In genomic region chr10:42585156-42585555, GRCm38 (mm10) we compare ENCODE assay signal across 32 mouse cellular contexts. TPM values are rescaled to one million over a fixed set of nuclear protein-coding genes. Genes with fewer than 3 reads are reported as not detected.
DNase-seq lines count a peak whose midpoint lies in the region; ATAC-seq and TF ChIP-seq lines count a peak whose summit lies in the region.
"Had no signal": no experiment of that assay in that cellular context is flagged by ENCODE, and none has a peak within 500 bp of the region (broad histone marks: within the 10 kb centered on the region; RNA-seq: fewer than 3 reads in every experiment).

No protein-coding gene starts in this region.

- no peaks in the 10 kb centered on the region for H3K9me3 ChIP-seq in lung, embryonic 14.5 days (ENCODE audit: low read depth, low read length)
- H3K9me3 ChIP-seq in embryonic facial prominence, embryonic 14.5 days (ENCODE audit: control insufficient read depth, low read length), result no peaks in the 10 kb centered on the region
- no peaks in the 10 kb centered on the region for H3K9me3 ChIP-seq in forebrain, embryonic 13.5 days (replicated peaks)
- no peaks in the 10 kb centered on the region for H3K9me3 ChIP-seq in midbrain, embryonic 13.5 days
- no peaks in the 10 kb centered on the region for H3K9me3 ChIP-seq in liver, postnatal 0 days (ENCODE audit: low read length)
- H3K9me3 ChIP-seq: embryonic facial prominence, embryonic 13.5 days; heart, embryonic 10.5 days; kidney, embryonic 15.5 days; neural tube, embryonic 13.5 days; stomach, embryonic 15.5 days had no signal

- no peak for TF ChIP-seq CTCF in lung, embryonic 14.5 days (IDR thresholded peaks at IDR 0.05; ENCODE audit: low read depth)
- no peak for TF ChIP-seq CTCF in liver, postnatal 0 days (IDR thresholded peaks at IDR 0.05; ENCODE audit: low read depth)

- H3K27me3 ChIP-seq in lung, embryonic 14.5 days (ENCODE audit: insufficient read depth, low read length), result peaks cover 98% of the 10 kb centered on the region
- H3K27me3 ChIP-seq in embryonic facial prominence, embryonic 14.5 days (replicated peaks; ENCODE audit: control insufficient read depth, insufficient read depth, low read length), result peaks cover 98% of the 10 kb centered on the region
- H3K27me3 ChIP-seq in forebrain, embryonic 13.5 days, result peaks cover 9% of the 10 kb centered on the region
- H3K27me3 ChIP-seq in midbrain, embryonic 13.5 days, result peaks cover 93% of the 10 kb centered on the region
- peaks cover 99% of the 10 kb centered on the region for H3K27me3 ChIP-seq in liver, postnatal 0 days (ENCODE audit: insufficient read depth, low read length)

- no peak overlapping the region for H3K9ac ChIP-seq in lung, embryonic 14.5 days
- H3K9ac ChIP-seq in embryonic facial prominence, embryonic 14.5 days (ENCODE audit: low read depth, low read length), result no peak overlapping the region
- peak overlapping the region; percentile 98 for H3K9ac ChIP-seq in forebrain, embryonic 13.5 days
- peak overlapping the region; percentile 70; the same call in 1 of the 2 replicates for H3K9ac ChIP-seq in midbrain, embryonic 13.5 days (replicated peaks)
- no peak overlapping the region for H3K9ac ChIP-seq in liver, postnatal 0 days (replicated peaks)
- H3K9ac ChIP-seq: kidney, embryonic 15.5 days; limb, embryonic 12.5 days; neural tube, embryonic 13.5 days; stomach, embryonic 15.5 days had no signal

- intact Hi-C loops in left cerebral cortex, postnatal 25 days (cut with DNase I), result no loop called here

- 3% methylated on average over 8 of the region's 8 CpGs for WGBS in lung, embryonic 14.5 days
- 1% methylated on average over 8 of the region's 8 CpGs for WGBS in embryonic facial prominence, embryonic 14.5 days
- 2% methylated on average over 8 of the region's 8 CpGs for WGBS in forebrain, embryonic 13.5 days
- 2% methylated on average over 8 of the region's 8 CpGs for WGBS in midbrain, embryonic 13.5 days
- 3% methylated on average over 8 of the region's 8 CpGs for WGBS in liver, postnatal 0 days (ENCODE audit: insufficient replicate concordance)

- peak; percentile 4 for DNase-seq in lung, embryonic 14.5 days
- DNase-seq in lung, postnatal 25 days (ENCODE audit: low spot score), result no peak
- DNase-seq in embryonic facial prominence, embryonic 14.5 days (ENCODE audit: low spot score), result no peak
- DNase-seq in liver, postnatal 0 days, result no peak
- no peak for DNase-seq in left cerebral cortex, postnatal 25 days (ENCODE audit: low spot score in 2 of 2)
- DNase-seq: adrenal gland, adult 8-10 months; B cell, adult 2 months; cerebellum, adult 18-20 months; cerebellum, postnatal 14 days; heart, postnatal 4 days; kidney, adult 11 months; lung, adult 2 months; lung, postnatal 36 days; right cerebral cortex, adult 18-20 months; thymus, adult 2 months; thymus, postnatal 4 days had no signal

- H3K4me1 ChIP-seq in lung, embryonic 14.5 days (ENCODE audit: insufficient read depth), result no peaks in the 10 kb centered on the region
- H3K4me1 ChIP-seq in embryonic facial prominence, embryonic 14.5 days (ENCODE audit: control insufficient read depth, insufficient read depth, low read length), result peaks cover 5% of the 10 kb centered on the region; the same call in 1 of the 2 replicates
- H3K4me1 ChIP-seq in forebrain, embryonic 13.5 days, result peaks cover 83% of the 10 kb centered on the region
- peaks cover 56% of the 10 kb centered on the region for H3K4me1 ChIP-seq in midbrain, embryonic 13.5 days (replicated peaks)
- H3K4me1 ChIP-seq in liver, postnatal 0 days (ENCODE audit: insufficient read depth), result peaks cover 3% of the 10 kb centered on the region; the same call in 1 of the 2 replicates

- TF ChIP-seq EP300 in liver, postnatal 0 days (IDR thresholded peaks at IDR 0.05; ENCODE audit: low read depth), result no peak

- no peaks in the 10 kb centered on the region for H3K36me3 ChIP-seq in lung, embryonic 14.5 days (ENCODE audit: insufficient read depth)
- no peaks in the 10 kb centered on the region for H3K36me3 ChIP-seq in embryonic facial prominence, embryonic 14.5 days (ENCODE audit: control insufficient read depth, insufficient read depth, low read length)
- H3K36me3 ChIP-seq in forebrain, embryonic 13.5 days (ENCODE audit: poor library complexity, severe bottlenecking), result no peaks in the 10 kb centered on the region; the same call in 1 of the 2 replicates
- H3K36me3 ChIP-seq in midbrain, embryonic 13.5 days, result no peaks in the 10 kb centered on the region
- H3K36me3 ChIP-seq in liver, postnatal 0 days (replicated peaks; ENCODE audit: insufficient read depth, low read length), result no peaks in the 10 kb centered on the region
- H3K36me3 ChIP-seq: embryonic facial prominence, embryonic 13.5 days; G1E; heart, embryonic 10.5 days; kidney, embryonic 15.5 days; limb, embryonic 12.5 days; neural tube, embryonic 13.5 days; stomach, embryonic 15.5 days had no signal

- ATAC-seq in lung, embryonic 14.5 days (ENCODE audit: insufficient read depth), result no peak
- no peak for ATAC-seq in embryonic facial prominence, embryonic 14.5 days (ENCODE audit: low read depth)
- no peak for ATAC-seq in forebrain, embryonic 13.5 days
- ATAC-seq in midbrain, embryonic 13.5 days, result no peak
- no peak for ATAC-seq in liver, postnatal 0 days
- ATAC-seq: Patski had no signal

- H3K4me3 ChIP-seq in lung, embryonic 14.5 days (ENCODE audit: low read depth, low read length), result no peak overlapping the region
- 0 out of 2 replicates have a peak overlapping the region, but pooled peaks have one; percentile 4 for H3K4me3 ChIP-seq in embryonic facial prominence, embryonic 14.5 days (ENCODE audit: low read depth, low read length)
- H3K4me3 ChIP-seq in forebrain, embryonic 13.5 days, result peak overlapping the region; percentile 81
- H3K4me3 ChIP-seq in midbrain, embryonic 13.5 days (replicated peaks), result peak overlapping the region; percentile 49
- no peak overlapping the region for H3K4me3 ChIP-seq in liver, postnatal 0 days (ENCODE audit: low read depth, low read length)
- H3K4me3 ChIP-seq: megakaryocyte, embryonic 14.5 days; neural tube, embryonic 13.5 days had no signal

- no peak overlapping the region for H3K4me2 ChIP-seq in lung, embryonic 14.5 days
- H3K4me2 ChIP-seq in embryonic facial prominence, embryonic 14.5 days (ENCODE audit: low read depth, low read length), result 0 out of 2 replicates have a peak overlapping the region, but pooled peaks have one; percentile 43
- H3K4me2 ChIP-seq in forebrain, embryonic 13.5 days, result peak overlapping the region; percentile 89
- H3K4me2 ChIP-seq in midbrain, embryonic 13.5 days (replicated peaks), result peak overlapping the region; percentile 63
- H3K4me2 ChIP-seq in liver, postnatal 0 days (ENCODE audit: low read depth, low read length), result no peak overlapping the region
- H3K4me2 ChIP-seq: liver, embryonic 11.5 days; neural tube, embryonic 13.5 days; stomach, embryonic 15.5 days had no signal

- no peak overlapping the region for H3K27ac ChIP-seq in lung, embryonic 14.5 days (ENCODE audit: low read depth)
- no peak overlapping the region for H3K27ac ChIP-seq in embryonic facial prominence, embryonic 14.5 days (replicated peaks; ENCODE audit: low read depth, low read length)
- peak overlapping the region; percentile 96 for H3K27ac ChIP-seq in forebrain, embryonic 13.5 days
- no peak overlapping the region for H3K27ac ChIP-seq in midbrain, embryonic 13.5 days
- H3K27ac ChIP-seq in liver, postnatal 0 days (ENCODE audit: low read depth), result no peak overlapping the region
- H3K27ac ChIP-seq: embryonic facial prominence, embryonic 13.5 days; heart, embryonic 10.5 days; kidney, embryonic 15.5 days; limb, embryonic 12.5 days; neural tube, embryonic 13.5 days; stomach, embryonic 15.5 days had no signal

RNA-seq across cellular contexts. Expression of gene Ostm1, which starts 1.5 kb away (rescaled TPM):
- polyA plus RNA-seq in lung, embryonic 14.5 days (2014; fragmentation: Nextera tagmentation; extraction: Ambion mirVana), result 10.7 and 11.9 TPM in 2 replicates
- polyA plus RNA-seq in embryonic facial prominence, embryonic 14.5 days (2014; fragmentation: Nextera tagmentation; extraction: Ambion mirVana), result 13.0 and 13.8 TPM in 2 replicates
- 57.1 and 63.2 TPM in 2 replicates for polyA plus RNA-seq in forebrain, embryonic 13.5 days (2015; fragmentation: Nextera tagmentation; extraction: Ambion mirVana)
- polyA plus RNA-seq in midbrain, embryonic 13.5 days (2015; fragmentation: Nextera tagmentation; extraction: Ambion mirVana), result 35.6 and 37.4 TPM in 2 replicates
- 10.2 and 12.1 TPM in 2 replicates for polyA plus RNA-seq in liver, postnatal 0 days (2015; fragmentation: Nextera tagmentation; extraction: Ambion mirVana)
- total RNA-seq in left cerebral cortex, postnatal 25 days (2021), result 10 to 100 TPM; 49.3 to 50.1 TPM

RNA-seq across cellular contexts. Expression of gene Nr2e1, which starts 1.7 kb away (rescaled TPM):
- polyA plus RNA-seq in lung, embryonic 14.5 days (2014; fragmentation: Nextera tagmentation; extraction: Ambion mirVana), result not detected in 2 replicates
- polyA plus RNA-seq in embryonic facial prominence, embryonic 14.5 days (2014; fragmentation: Nextera tagmentation; extraction: Ambion mirVana), result 1.4 and 1.8 TPM in 2 replicates
- 71.0 and 77.0 TPM in 2 replicates for polyA plus RNA-seq in forebrain, embryonic 13.5 days (2015; fragmentation: Nextera tagmentation; extraction: Ambion mirVana)
- polyA plus RNA-seq in midbrain, embryonic 13.5 days (2015; fragmentation: Nextera tagmentation; extraction: Ambion mirVana), result 14.8 and 16.9 TPM in 2 replicates
- polyA plus RNA-seq in liver, postnatal 0 days (2015; fragmentation: Nextera tagmentation; extraction: Ambion mirVana), result not detected in 2 replicates
- 10 to 100 TPM; 13.1 to 13.8 TPM for total RNA-seq in left cerebral cortex, postnatal 25 days (2021)
- total RNA-seq: adrenal gland, adult 8-10 months; CH12.LX; G1E; gastrocnemius, adult 8-10 months; heart, postnatal 4 days had no signal
- polyA plus RNA-seq: G1E; gonadal fat pad, adult 2 months; heart, embryonic 10.5 days; heart, embryonic 16.5 days; limb, embryonic 12.5 days; liver, embryonic 11.5 days; lung, adult 2 months; neural tube, embryonic 13.5 days; Patski; thymus, adult 2 months had no signal

Comparison
In these comparisons a context has a peak if more than half of its experiments do, and no peak if none do; other contexts are left out.
1. H3K4me2 ChIP-seq: peak in embryonic facial prominence, embryonic 14.5 days (single experiment), forebrain, embryonic 13.5 days (single experiment) and midbrain, embryonic 13.5 days (single experiment); none in lung, embryonic 14.5 days (single experiment) and liver, postnatal 0 days (single experiment).
2. H3K4me3 ChIP-seq: peak in embryonic facial prominence, embryonic 14.5 days (single experiment), forebrain, embryonic 13.5 days (single experiment) and midbrain, embryonic 13.5 days (single experiment); none in lung, embryonic 14.5 days (single experiment) and liver, postnatal 0 days (single experiment).
3. H3K9ac ChIP-seq: peak in forebrain, embryonic 13.5 days (single experiment) and midbrain, embryonic 13.5 days (single experiment); none in lung, embryonic 14.5 days (single experiment), embryonic facial prominence, embryonic 14.5 days (single experiment) and liver, postnatal 0 days (single experiment).